Mouse (Mus musculus): ENCODE measurements around the gene Rfwd3. TPM values are rescaled to one million over a fixed set of nuclear protein-coding genes. Genes with fewer than 3 reads are reported as not detected.
"Not testable (repeated sequence)": the region's sequence is repeated elsewhere in the genome, so short reads cannot be mapped to it uniquely, and the experiment has no call there.

Gene Rfwd3
- polyA plus RNA-seq, 1 experiment: 9.0 TPM

- H3ac ChIP-seq (ENCODE audit: control insufficient read depth, insufficient read length): no peak overlapping the region
- TF ChIP-seq POLR2AphosphoS2 (IDR thresholded peaks at IDR 0.05; ENCODE audit: insufficient read length, low read depth) (no peak), E2F4 (IDR thresholded peaks at IDR 0.05; ENCODE audit: insufficient read depth) (no peak), SRF (IDR thresholded peaks at IDR 0.05; ENCODE audit: control insufficient read depth, insufficient read length, low read depth) (no peak), USF1 (IDR thresholded peaks at IDR 0.05; ENCODE audit: low read depth) (no peak)
- H3K36me3 ChIP-seq (ENCODE audit: control insufficient read depth, insufficient read depth): peaks cover 62% of the 10 kb centered on the region
- H3K79me2 ChIP-seq (ENCODE audit: control insufficient read depth, insufficient read depth): peaks cover 26% of the 10 kb centered on the region
- no peak overlapping the region for H3K4me2 ChIP-seq (ENCODE audit: low read depth)
- no peak overlapping the region for H3K4me3 ChIP-seq
- no peaks in the 10 kb centered on the region for H3K27me3 ChIP-seq (ENCODE audit: control insufficient read depth, insufficient read depth, insufficient read length)
These were observed 9.4 kb downstream of the Rfwd3 start for GRCm38 (mm10) chr8:111290586-111290985.

- TF ChIP-seq USF1 (IDR thresholded peaks at IDR 0.05; ENCODE audit: low read depth) (no peak), POLR2A (IDR thresholded peaks at IDR 0.05; ENCODE audit: insufficient read length, low read depth) (no peak), CEBPB (IDR thresholded peaks at IDR 0.05; ENCODE audit: insufficient read depth, poor library complexity, severe bottlenecking) (no peak), REST (IDR thresholded peaks at IDR 0.05; ENCODE audit: insufficient read depth, insufficient read length) (no peak), TCF12 (IDR thresholded peaks at IDR 0.05; ENCODE audit: insufficient read depth, poor library complexity, severe bottlenecking) (no peak), E2F4 (IDR thresholded peaks at IDR 0.05; ENCODE audit: insufficient read depth) (no peak), POLR2AphosphoS2 (IDR thresholded peaks at IDR 0.05; ENCODE audit: insufficient read length, low read depth) (no peak), MYOG (IDR thresholded peaks at IDR 0.05; ENCODE audit: control insufficient read depth in 1 of 3, insufficient read depth in 1 of 3, insufficient read length in 2 of 3, low read depth in 2 of 3) (no peak), TCF3 (IDR thresholded peaks at IDR 0.05; ENCODE audit: insufficient read length, low read depth) (no peak), SRF (IDR thresholded peaks at IDR 0.05; ENCODE audit: control insufficient read depth, insufficient read length, low read depth) (no peak), MAX (IDR thresholded peaks at IDR 0.05; ENCODE audit: low read depth) (no peak), MYOD1 (IDR thresholded peaks at IDR 0.05; ENCODE audit: control insufficient read depth in 1 of 3, insufficient read length in 2 of 3, low read depth in 2 of 3) (no peak)
- Histone ChIP-seq H3K4me3 (no peak overlapping the region), H3ac (ENCODE audit: control insufficient read depth, insufficient read length) (no peak overlapping the region), H3K4me2 (ENCODE audit: low read depth) (no peak overlapping the region), H3K27me3 (ENCODE audit: control insufficient read depth, insufficient read depth, insufficient read length) (no peaks in the 10 kb centered on the region), H3K36me3 (ENCODE audit: control insufficient read depth, insufficient read depth) (peaks cover 53% of the 10 kb centered on the region), H3K79me2 (ENCODE audit: control insufficient read depth, insufficient read depth) (no peaks in the 10 kb centered on the region)
These were observed 14.4 kb downstream of the Rfwd3 start for GRCm38 (mm10) chr8:111285603-111286002.

- Histone ChIP-seq H3ac (ENCODE audit: control insufficient read depth, insufficient read length) (no peak overlapping the region), H3K36me3 (ENCODE audit: control insufficient read depth, insufficient read depth) (peaks cover 65% of the 10 kb centered on the region), H3K79me2 (ENCODE audit: control insufficient read depth, insufficient read depth) (no peaks in the 10 kb centered on the region), H3K4me2 (ENCODE audit: low read depth) (no peak overlapping the region), H3K27me3 (ENCODE audit: control insufficient read depth, insufficient read depth, insufficient read length) (no peaks in the 10 kb centered on the region), H3K4me3 (no peak overlapping the region)
- TF ChIP-seq E2F4 (IDR thresholded peaks at IDR 0.05; ENCODE audit: insufficient read depth) (no peak), CEBPB (IDR thresholded peaks at IDR 0.05; ENCODE audit: insufficient read depth, poor library complexity, severe bottlenecking) (no peak), MAX (IDR thresholded peaks at IDR 0.05; ENCODE audit: low read depth) (no peak), TCF12 (IDR thresholded peaks at IDR 0.05; ENCODE audit: insufficient read depth, poor library complexity, severe bottlenecking) (no peak), MYOD1 (IDR thresholded peaks at IDR 0.05; ENCODE audit: control insufficient read depth in 1 of 3, insufficient read length in 2 of 3, low read depth in 2 of 3) (no peak), SRF (IDR thresholded peaks at IDR 0.05; ENCODE audit: control insufficient read depth, insufficient read length, low read depth) (no peak), POLR2A (IDR thresholded peaks at IDR 0.05; ENCODE audit: insufficient read length, low read depth) (no peak), TCF3 (IDR thresholded peaks at IDR 0.05; ENCODE audit: insufficient read length, low read depth) (no peak), MYOG (IDR thresholded peaks at IDR 0.05; ENCODE audit: control insufficient read depth in 1 of 3, insufficient read depth in 1 of 3, insufficient read length in 2 of 3, low read depth in 2 of 3) (no peak), POLR2AphosphoS2 (IDR thresholded peaks at IDR 0.05; ENCODE audit: insufficient read length, low read depth) (no peak), USF1 (IDR thresholded peaks at IDR 0.05; ENCODE audit: low read depth) (no peak), REST (IDR thresholded peaks at IDR 0.05; ENCODE audit: insufficient read depth, insufficient read length) (no peak)
These were observed 17.9 kb downstream of the Rfwd3 start for GRCm38 (mm10) chr8:111282093-111282492.

GRCm38 (mm10) chr8:111268277-111268676 lies 31.7 kb downstream of the Rfwd3 start:
- no peak overlapping the region for H3K4me3 ChIP-seq
- H3K4me2 ChIP-seq (ENCODE audit: low read depth): no peak overlapping the region
- H3ac ChIP-seq (ENCODE audit: control insufficient read depth, insufficient read length): no peak overlapping the region
- no peaks in the 10 kb centered on the region for H3K27me3 ChIP-seq (ENCODE audit: control insufficient read depth, insufficient read depth, insufficient read length)
- H3K79me2 ChIP-seq (ENCODE audit: control insufficient read depth, insufficient read depth): no peaks in the 10 kb centered on the region
- H3K36me3 ChIP-seq (ENCODE audit: control insufficient read depth, insufficient read depth): peaks cover 9% of the 10 kb centered on the region
- TF ChIP-seq SRF (IDR thresholded peaks at IDR 0.05; ENCODE audit: control insufficient read depth, insufficient read length, low read depth): no peak
- no peak for TF ChIP-seq TCF12 (IDR thresholded peaks at IDR 0.05; ENCODE audit: insufficient read depth, poor library complexity, severe bottlenecking)
- TF ChIP-seq E2F4 (IDR thresholded peaks at IDR 0.05; ENCODE audit: insufficient read depth): no peak
- TF ChIP-seq USF1 (IDR thresholded peaks at IDR 0.05; ENCODE audit: low read depth): no peak
- TF ChIP-seq TCF3 (IDR thresholded peaks at IDR 0.05; ENCODE audit: insufficient read length, low read depth): no peak
- TF ChIP-seq POLR2A (IDR thresholded peaks at IDR 0.05; ENCODE audit: insufficient read length, low read depth): no peak
- no peak for TF ChIP-seq REST (IDR thresholded peaks at IDR 0.05; ENCODE audit: insufficient read depth, insufficient read length)
- TF ChIP-seq MYOG (IDR thresholded peaks at IDR 0.05; ENCODE audit: control insufficient read depth in 1 of 3, insufficient read depth in 1 of 3, insufficient read length in 2 of 3, low read depth in 2 of 3): no peak
- TF ChIP-seq CEBPB (IDR thresholded peaks at IDR 0.05; ENCODE audit: insufficient read depth, poor library complexity, severe bottlenecking): no peak
- no peak for TF ChIP-seq POLR2AphosphoS2 (IDR thresholded peaks at IDR 0.05; ENCODE audit: insufficient read length, low read depth)
- TF ChIP-seq MYOD1 (IDR thresholded peaks at IDR 0.05; ENCODE audit: control insufficient read depth in 1 of 3, insufficient read length in 2 of 3, low read depth in 2 of 3): no peak
- TF ChIP-seq MAX (IDR thresholded peaks at IDR 0.05; ENCODE audit: low read depth): no peak

GRCm38 (mm10) chr8:111266161-111266560 lies 33.9 kb downstream of the Rfwd3 start:
- H3K27me3 ChIP-seq (ENCODE audit: control insufficient read depth, insufficient read depth, insufficient read length); H3K4me2 ChIP-seq (ENCODE audit: low read depth); H3ac ChIP-seq (ENCODE audit: control insufficient read depth, insufficient read length); H3K79me2 ChIP-seq (ENCODE audit: control insufficient read depth, insufficient read depth); H3K4me3 ChIP-seq; H3K36me3 ChIP-seq (ENCODE audit: control insufficient read depth, insufficient read depth): not testable (repeated sequence)
